Mouse (Mus musculus) forebrain, embryonic 15.5 days (tissue): ENCODE results near the gene Muc5ac. TPM values are rescaled to one million over a fixed set of nuclear protein-coding genes. Genes with fewer than 3 reads are reported as not detected.
"Not testable (repeated sequence)": the region's sequence is repeated elsewhere in the genome, so short reads cannot be mapped to it uniquely, and the experiment has no call there.

Experiments used
- ATAC-seq: fragments of 200-750 bp; cut with Nextera tagmentation; replicated peaks from 2 replicates; pipeline ENCODE4 v1.8.0; 2017; ENCODE audit warnings: mild to moderate bottlenecking, moderate TSS enrichment, moderate library complexity
- H3K27ac ChIP-seq: fragments of 300-500 bp; sonication (generic); replicated peaks from 2 replicates; pipeline ENCODE4 v1.5.1; 2015; ENCODE audit warnings: mild to moderate bottlenecking, inconsistent platforms
- H3K27me3 ChIP-seq: fragments of 300-500 bp; sonication (generic); 2 replicates; pipeline ENCODE4 v1.6.1; 2015; ENCODE audit warnings: inconsistent platforms
- H3K36me3 ChIP-seq: fragments of 300-500 bp; sonication (generic); 2 replicates; pipeline ENCODE4 v1.6.1; 2015; ENCODE audit warnings: mild to moderate bottlenecking, inconsistent platforms
- H3K4me1 ChIP-seq: fragments of 300-500 bp; sonication (generic); 2 replicates; pipeline ENCODE4 v1.6.1; 2015; ENCODE audit warnings: inconsistent platforms
- H3K4me2 ChIP-seq: fragments of 300-500 bp; sonication (generic); replicated peaks from 2 replicates; pipeline ENCODE4 v1.6.1; 2015; ENCODE audit warnings: mild to moderate bottlenecking, inconsistent platforms
- H3K4me3 ChIP-seq: fragments of 300-500 bp; sonication (generic); 2 replicates; pipeline ENCODE4 v1.5.1; 2015; ENCODE audit warnings: mild to moderate bottlenecking, inconsistent platforms
- H3K9ac ChIP-seq: fragments of 300-500 bp; sonication (generic); replicated peaks from 2 replicates; pipeline ENCODE4 v1.6.1; 2015; ENCODE audit warnings: mild to moderate bottlenecking, inconsistent platforms
- H3K9me3 ChIP-seq: fragments of 300-500 bp; sonication (generic); 2 replicates; pipeline ENCODE4 v1.6.1; 2016; ENCODE audit warnings: inconsistent platforms
- WGBS: fragments of 180-500 bp; shearing (Covaris S2); methylation state at CpG from one replicate; pipeline ENCODE4 v1.1.7; 2015; ENCODE audit warnings: mixed read lengths; 5-methylcytosine and 5-hydroxymethylcytosine counted together
- polyA plus RNA-seq: library from polyadenylated mRNA; unstranded; fragments of >200 nt; fragmentation: Nextera tagmentation; extraction: Ambion mirVana; gene quantifications from 2 replicates; pipeline ENCODE4 v1.2.1, GENCODE M21; 2015

Gene Muc5ac
- polyA plus RNA-seq, 1 experiment from 2014 or later: not detected

DNA sequence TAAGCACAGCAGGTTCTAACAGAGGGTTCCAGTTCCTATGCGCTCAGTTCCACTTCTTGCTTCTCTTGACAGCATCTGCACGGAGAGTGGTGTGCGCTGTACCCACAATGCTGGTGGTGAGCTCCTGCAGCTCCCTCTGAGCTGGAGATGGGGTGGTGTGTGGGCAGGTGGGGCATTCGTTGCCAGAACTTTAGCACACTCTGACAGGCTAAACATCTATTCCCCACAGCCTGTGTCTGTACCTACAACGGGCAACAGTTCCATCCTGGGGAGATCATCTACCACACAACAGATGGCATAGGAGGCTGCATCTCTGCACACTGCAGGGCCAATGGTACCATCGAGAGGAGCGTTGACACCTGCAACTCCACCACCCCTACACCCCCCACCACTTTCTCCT lies 16.6 kb downstream of the Muc5ac start:
- no peaks in the 10 kb centered on the region for H3K27me3 ChIP-seq
- ATAC-seq: no peak
- no peak overlapping the region for H3K27ac ChIP-seq
- H3K9ac ChIP-seq: no peak overlapping the region
- H3K4me1 ChIP-seq: no peaks in the 10 kb centered on the region
- 86% methylated on average over 7 of the region's 7 CpGs for WGBS
- no peak overlapping the region for H3K4me3 ChIP-seq
- no peaks in the 10 kb centered on the region for H3K9me3 ChIP-seq
- no peak overlapping the region for H3K4me2 ChIP-seq
- no peaks in the 10 kb centered on the region for H3K36me3 ChIP-seq

- H3K4me2 ChIP-seq, H3K36me3 ChIP-seq, H3K27ac ChIP-seq, H3K9me3 ChIP-seq, H3K27me3 ChIP-seq, H3K4me3 ChIP-seq, H3K9ac ChIP-seq, ATAC-seq, H3K4me1 ChIP-seq: not testable (repeated sequence)
- no CpG with 5 or more reads among the region's 4 CpGs for WGBS
Measured at GRCm38 (mm10) chr7:141807823-141808222, 19.1 kb downstream of the Muc5ac start.

GRCm38 (mm10) chr7:141809933-141810332 lies 21.2 kb downstream of the Muc5ac start:
- WGBS: no CpG with 5 or more reads among the region's 4 CpGs
- not testable (repeated sequence) for H3K9me3 ChIP-seq, H3K36me3 ChIP-seq, H3K9ac ChIP-seq, H3K27ac ChIP-seq, H3K4me2 ChIP-seq, H3K27me3 ChIP-seq, ATAC-seq, H3K4me1 ChIP-seq, H3K4me3 ChIP-seq

DNA sequence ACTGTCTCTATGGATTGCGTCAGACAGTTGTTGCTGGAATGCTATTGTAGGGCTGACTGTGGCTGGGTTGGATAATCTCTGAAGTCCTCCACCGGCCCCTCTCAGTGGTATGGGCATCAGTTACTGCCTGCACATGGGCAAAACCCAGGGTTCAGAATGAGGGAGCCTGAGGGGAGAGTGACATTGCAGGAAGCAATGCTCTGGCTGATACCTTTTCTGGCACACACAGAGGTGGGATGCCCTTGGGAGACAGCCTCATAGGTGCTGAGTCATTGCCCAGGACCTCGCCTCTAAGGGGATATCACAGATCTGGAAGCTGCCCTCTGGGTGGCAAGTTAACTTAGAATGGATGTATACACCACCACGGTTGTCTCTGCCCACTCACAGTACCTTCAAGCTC lies 24.5 kb downstream of the Muc5ac start:
- Histone ChIP-seq H3K9ac (no peak overlapping the region), H3K4me1 (0 out of 2 replicates have a peak, but pooled peaks cover 6% of the 10 kb centered on the region), H3K27me3 (no peaks in the 10 kb centered on the region), H3K9me3 (no peaks in the 10 kb centered on the region), H3K4me2 (no peak overlapping the region), H3K36me3 (no peaks in the 10 kb centered on the region), H3K4me3 (no peak overlapping the region), H3K27ac (no peak overlapping the region)
- no peak for ATAC-seq
- 82% methylated on average over 4 of the region's 4 CpGs for WGBS

DNA sequence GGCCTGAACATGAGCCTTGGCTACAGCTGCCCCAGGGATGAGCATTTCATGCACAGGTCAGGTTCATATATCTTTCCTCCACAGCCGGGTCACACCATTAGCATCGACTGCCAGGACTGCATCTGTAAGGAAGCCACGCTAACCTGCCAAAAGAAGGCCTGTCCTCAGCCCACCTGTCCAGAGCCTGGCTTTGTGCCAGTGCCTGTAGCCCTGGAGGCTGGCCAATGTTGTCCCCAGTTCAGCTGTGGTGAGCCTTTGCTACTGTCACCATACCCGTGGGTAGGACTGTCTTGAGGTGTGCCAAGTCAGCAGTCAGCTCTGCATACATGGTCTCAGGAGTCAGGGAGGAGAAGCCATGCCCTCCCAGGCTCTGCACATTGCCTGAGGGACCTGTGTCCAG lies 26.6 kb downstream of the Muc5ac start:
- Histone ChIP-seq H3K4me2 (no peak overlapping the region), H3K27me3 (no peaks in the 10 kb centered on the region), H3K9ac (no peak overlapping the region), H3K9me3 (no peaks in the 10 kb centered on the region), H3K4me3 (no peak overlapping the region), H3K4me1 (0 out of 2 replicates have a peak, but pooled peaks cover 6% of the 10 kb centered on the region), H3K36me3 (no peaks in the 10 kb centered on the region), H3K27ac (no peak overlapping the region)
- 64% methylated on average over 4 of the region's 4 CpGs for WGBS
- no peak for ATAC-seq

DNA sequence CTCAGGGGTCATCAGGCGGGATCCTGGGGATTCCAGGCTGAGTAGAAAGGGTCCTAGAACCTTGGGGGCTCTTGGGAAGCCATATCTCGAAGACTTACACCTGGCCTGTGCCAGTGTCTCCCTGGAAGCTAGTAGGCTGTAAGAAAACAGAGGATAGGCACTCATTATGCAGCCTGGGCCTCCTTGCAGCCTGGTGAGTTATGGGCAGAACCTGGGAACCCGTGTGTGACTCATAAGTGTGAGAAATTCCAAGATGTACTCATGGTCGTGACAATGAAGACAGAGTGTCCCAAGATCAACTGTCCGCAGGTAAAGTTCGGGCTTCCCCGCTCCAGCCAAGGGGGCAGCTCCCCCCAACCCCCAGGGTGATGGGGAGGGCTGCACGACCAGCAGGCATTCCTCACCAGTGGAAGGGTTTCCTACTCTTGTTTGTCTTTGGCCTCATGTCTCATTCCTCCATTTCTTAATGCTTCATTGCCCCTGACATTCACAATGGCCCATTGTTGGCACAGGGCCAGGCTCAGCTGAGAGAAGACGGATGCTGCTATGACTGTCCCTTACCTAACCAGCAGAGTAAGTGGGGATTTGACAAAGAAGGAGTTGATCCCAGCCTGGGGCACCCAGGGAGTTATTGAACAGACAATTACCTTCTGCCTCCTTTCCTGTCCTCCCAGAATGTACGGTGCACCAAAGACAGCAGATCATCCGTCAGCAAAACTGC lies 28.7 kb downstream of the Muc5ac start:
- H3K36me3 ChIP-seq: no peaks in the 10 kb centered on the region
- H3K27ac ChIP-seq: no peak overlapping the region
- no peak overlapping the region for H3K4me2 ChIP-seq
- no peaks in the 10 kb centered on the region for H3K9me3 ChIP-seq
- no peak overlapping the region for H3K9ac ChIP-seq
- H3K27me3 ChIP-seq: no peaks in the 10 kb centered on the region
- H3K4me1 ChIP-seq: 0 out of 2 replicates have a peak, but pooled peaks cover 6% of the 10 kb centered on the region
- 52% methylated on average over 11 of the region's 11 CpGs for WGBS
- no peak overlapping the region for H3K4me3 ChIP-seq
- ATAC-seq: no peak

DNA sequence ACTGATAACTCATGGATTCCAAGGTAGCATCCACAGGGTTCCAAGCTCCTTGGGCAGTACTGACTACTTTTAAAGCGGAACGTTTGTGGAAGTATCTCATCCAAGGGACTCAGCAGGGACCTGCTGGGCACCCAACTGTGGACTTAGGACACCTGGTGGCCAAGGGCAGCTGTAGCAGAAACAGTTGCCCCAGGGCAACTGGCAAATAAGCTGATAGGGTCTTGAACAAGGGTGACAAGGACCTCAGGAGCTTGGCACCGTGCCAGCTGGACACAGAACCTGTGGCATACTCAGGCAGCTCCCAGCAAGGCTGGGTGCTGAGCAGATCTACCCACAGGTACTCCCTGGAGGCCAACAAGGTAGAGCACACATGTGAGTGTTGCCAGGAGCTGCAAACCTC lies 29.5 kb downstream of the Muc5ac start:
- Histone ChIP-seq H3K9me3 (no peaks in the 10 kb centered on the region), H3K27ac (no peak overlapping the region), H3K4me1 (0 out of 2 replicates have a peak, but pooled peaks cover 6% of the 10 kb centered on the region), H3K4me3 (no peak overlapping the region), H3K4me2 (no peak overlapping the region), H3K27me3 (no peaks in the 10 kb centered on the region), H3K9ac (no peak overlapping the region), H3K36me3 (no peaks in the 10 kb centered on the region)
- WGBS: 74% methylated on average over 3 of the region's 3 CpGs
- ATAC-seq: no peak

GRCm38 (mm10) chr7:141822582-141823261 lies 34.0 kb downstream of the Muc5ac start:
- 46% methylated on average over 4 of the region's 4 CpGs for WGBS
- ATAC-seq: no peak
- H3K9ac ChIP-seq: no peak overlapping the region
- H3K4me3 ChIP-seq: no peak overlapping the region
- 0 out of 2 replicates have a peak, but pooled peaks cover 3% of the 10 kb centered on the region for H3K4me1 ChIP-seq
- no peaks in the 10 kb centered on the region for H3K9me3 ChIP-seq
- no peaks in the 10 kb centered on the region for H3K27me3 ChIP-seq
- H3K4me2 ChIP-seq: no peak overlapping the region
- H3K36me3 ChIP-seq: no peaks in the 10 kb centered on the region
- H3K27ac ChIP-seq: no peak overlapping the region

- Histone ChIP-seq H3K9ac (no peak overlapping the region), H3K36me3 (no peaks in the 10 kb centered on the region), H3K27ac (no peak overlapping the region), H3K4me3 (no peak overlapping the region), H3K27me3 (no peaks in the 10 kb centered on the region), H3K4me2 (no peak overlapping the region), H3K4me1 (no peaks in the 10 kb centered on the region), H3K9me3 (no peaks in the 10 kb centered on the region)
- ATAC-seq: no peak
- WGBS: 78% methylated on average over 6 of the region's 6 CpGs
Measured at GRCm38 (mm10) chr7:141823699-141824098, 34.9 kb downstream of the Muc5ac start.

- WGBS: 90% methylated on average over 9 of the region's 9 CpGs
- Histone ChIP-seq H3K4me1 (no peaks in the 10 kb centered on the region), H3K4me2 (no peak overlapping the region), H3K4me3 (no peak overlapping the region), H3K9ac (no peak overlapping the region), H3K9me3 (no peaks in the 10 kb centered on the region), H3K27ac (no peak overlapping the region), H3K27me3 (no peaks in the 10 kb centered on the region), H3K36me3 (no peaks in the 10 kb centered on the region)
- ATAC-seq: no peak
Measured at GRCm38 (mm10) chr7:141824398-141824797, 35.6 kb downstream of the Muc5ac start.

DNA sequence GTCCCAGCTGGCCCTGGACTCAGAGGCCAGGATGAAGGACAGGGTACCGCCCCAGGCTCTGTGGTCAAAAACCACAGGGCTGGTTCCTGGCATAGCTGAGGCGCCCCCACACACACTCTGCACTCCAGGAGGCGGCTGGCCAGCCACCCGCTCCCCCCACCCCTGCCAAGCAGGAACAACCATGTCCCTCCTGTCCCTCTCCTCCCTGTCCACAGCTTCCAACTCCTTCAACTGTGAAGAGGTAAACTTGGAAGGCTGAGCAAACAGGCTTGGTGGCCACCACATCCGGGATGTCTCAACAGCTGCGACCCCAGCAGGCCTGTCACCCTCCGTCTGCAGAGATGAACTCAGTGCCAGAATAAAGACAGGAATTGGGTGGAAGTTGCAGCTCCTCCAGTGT lies 47.2 kb downstream of the Muc5ac start:
- Histone ChIP-seq H3K9me3 (no peaks in the 10 kb centered on the region), H3K4me2 (no peak overlapping the region), H3K27ac (no peak overlapping the region), H3K27me3 (no peaks in the 10 kb centered on the region), H3K36me3 (no peaks in the 10 kb centered on the region), H3K4me3 (no peak overlapping the region), H3K9ac (no peak overlapping the region), H3K4me1 (no peaks in the 10 kb centered on the region)
- ATAC-seq: no peak
- WGBS: 84% methylated on average over 7 of the region's 7 CpGs

DNA sequence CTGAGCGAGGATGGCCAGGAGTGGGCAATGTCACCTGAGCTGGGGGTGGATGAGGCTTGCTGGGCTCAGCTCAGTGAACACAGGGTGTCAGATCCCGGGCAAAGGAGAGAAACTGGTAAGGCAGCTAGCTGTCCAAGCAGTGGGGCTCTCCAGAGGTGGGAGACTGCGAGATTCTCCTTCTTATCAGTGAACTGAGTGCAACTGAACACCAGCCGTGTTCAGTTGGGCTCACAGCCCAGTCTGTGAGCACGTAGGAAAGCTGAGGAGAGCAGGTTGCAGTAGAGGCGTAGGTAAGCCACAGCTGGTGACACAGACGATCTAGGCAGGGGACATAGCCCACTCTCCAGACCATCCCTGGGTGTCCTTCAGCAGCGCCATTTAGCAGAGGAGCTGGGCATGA lies 47.7 kb downstream of the Muc5ac start:
- Histone ChIP-seq H3K9me3 (no peaks in the 10 kb centered on the region), H3K4me1 (no peaks in the 10 kb centered on the region), H3K27ac (no peak overlapping the region), H3K27me3 (no peaks in the 10 kb centered on the region), H3K4me2 (no peak overlapping the region), H3K9ac (no peak overlapping the region), H3K4me3 (no peak overlapping the region), H3K36me3 (no peaks in the 10 kb centered on the region)
- ATAC-seq: no peak
- 81% methylated on average over 8 of the region's 8 CpGs for WGBS
